Mouse (Mus musculus) heart, adult 8-10 months (tissue): ENCODE results near the gene Dctpp1. TPM values are rescaled to one million over a fixed set of nuclear protein-coding genes. Genes with fewer than 3 reads are reported as not detected.
"Not testable (repeated sequence)": the region's sequence is repeated elsewhere in the genome, so short reads cannot be mapped to it uniquely, and the experiment has no call there.

Source experiments
- DNase-seq: peaks from one replicate; pipeline ENCODE4 v3.0.0; 2022; ENCODE audit warnings: low spot score
- total RNA-seq, 4 experiments: library from RNA; stranded (reverse); gene quantifications; 2 replicates each; pipeline ENCODE4 v1.2.4; 2022

Gene Dctpp1
- total RNA-seq, 4 experiments from 2014 or later = 40.5 to 45.6 (median 40.9) TPM

DNA sequence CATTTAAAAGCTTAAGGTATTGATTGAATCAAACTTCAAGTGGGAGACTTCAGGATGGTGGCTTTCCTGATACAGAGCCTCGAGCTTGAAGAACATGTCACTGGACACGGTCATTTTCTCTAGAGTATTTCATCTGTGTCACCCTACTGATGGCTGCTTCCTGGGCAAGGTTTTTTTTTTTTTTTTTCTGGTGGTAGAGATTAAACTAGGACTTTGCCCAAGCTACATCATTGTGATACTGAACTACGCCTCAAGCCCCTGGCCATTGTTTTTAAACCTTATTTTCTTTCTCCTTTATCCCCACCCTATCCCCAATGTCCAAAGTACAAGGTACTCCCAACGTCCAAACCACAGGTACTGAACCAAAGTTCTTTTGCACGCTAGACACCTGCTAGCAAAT, 10.2 kb upstream of the Dctpp1 start:
- DNase-seq = no peak

DNA sequence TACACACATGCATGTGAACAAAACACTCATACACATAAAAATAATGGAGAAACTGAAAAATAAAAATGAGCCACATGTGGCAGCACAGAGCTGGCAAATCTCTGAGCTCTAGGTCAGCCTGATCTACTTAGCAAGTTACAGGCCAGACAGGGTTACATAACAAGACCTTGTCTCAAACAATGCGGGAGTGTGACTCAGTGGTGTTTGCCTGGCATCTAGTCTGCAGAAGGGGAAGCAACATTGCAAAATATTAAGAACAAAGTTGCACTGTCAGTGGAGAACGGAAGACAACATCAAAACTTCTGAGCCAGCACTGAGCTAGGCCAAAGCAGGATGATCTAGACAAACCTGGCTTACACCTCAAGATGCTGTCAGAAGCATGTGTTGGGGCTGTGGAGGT, 9.7 kb upstream of the Dctpp1 start:
- no peak for DNase-seq

DNA sequence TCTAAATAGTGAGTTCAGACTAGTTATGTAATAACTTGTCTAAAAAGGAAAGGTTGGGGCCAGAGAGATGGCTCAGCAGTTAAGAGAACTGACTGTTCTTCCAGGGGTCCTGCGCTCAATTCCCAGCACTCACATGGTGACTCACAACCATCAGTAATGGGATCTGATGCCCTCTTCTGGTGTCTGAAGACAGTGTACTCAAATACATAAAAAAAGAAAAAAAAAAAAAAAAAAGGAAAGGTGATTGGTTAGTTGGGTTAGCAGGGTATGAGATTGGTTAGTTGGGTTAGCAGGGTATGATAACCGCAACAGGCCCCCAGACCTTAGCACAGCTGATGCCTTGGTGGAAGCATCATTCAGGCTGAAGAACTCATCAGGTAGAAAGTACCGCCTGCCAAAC, 3.0 kb upstream of the Dctpp1 start:
- no peak for DNase-seq

DNA sequence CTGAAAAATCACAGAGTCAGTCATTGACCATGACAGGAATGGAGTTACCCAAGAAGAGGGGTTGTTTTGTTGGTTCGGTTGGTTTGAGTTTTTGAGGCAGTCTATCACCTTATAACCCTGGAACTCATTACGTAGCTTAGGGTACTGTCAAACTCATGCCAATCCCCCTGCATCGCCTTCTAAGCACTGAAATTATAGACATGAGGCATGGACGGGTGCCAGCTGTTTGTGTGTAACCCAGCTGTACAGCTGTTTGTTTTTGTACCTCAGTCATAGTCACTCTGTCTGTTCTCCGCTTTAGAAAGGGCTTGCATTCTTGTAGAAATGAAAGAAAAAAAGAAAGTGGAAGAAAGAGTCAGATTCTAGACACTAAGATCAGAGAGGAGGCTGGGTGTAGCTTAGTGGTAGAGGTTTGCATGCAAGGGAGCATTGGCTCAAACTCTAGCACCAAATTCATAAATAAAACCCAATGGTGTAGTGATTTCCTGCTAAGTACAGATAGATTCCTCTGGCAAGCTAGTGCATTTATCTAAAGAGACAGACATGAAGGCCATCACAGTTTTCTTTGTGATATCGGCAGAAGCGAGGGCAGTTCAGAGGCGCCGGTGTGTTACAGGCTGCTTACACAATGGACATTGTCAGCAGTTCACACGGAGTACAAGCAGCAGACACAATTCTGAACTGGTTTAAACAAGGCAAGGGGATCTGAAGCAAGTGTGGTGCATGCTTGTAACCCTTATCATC, 1.9 kb upstream of the Dctpp1 start:
- no peak for DNase-seq

DNA sequence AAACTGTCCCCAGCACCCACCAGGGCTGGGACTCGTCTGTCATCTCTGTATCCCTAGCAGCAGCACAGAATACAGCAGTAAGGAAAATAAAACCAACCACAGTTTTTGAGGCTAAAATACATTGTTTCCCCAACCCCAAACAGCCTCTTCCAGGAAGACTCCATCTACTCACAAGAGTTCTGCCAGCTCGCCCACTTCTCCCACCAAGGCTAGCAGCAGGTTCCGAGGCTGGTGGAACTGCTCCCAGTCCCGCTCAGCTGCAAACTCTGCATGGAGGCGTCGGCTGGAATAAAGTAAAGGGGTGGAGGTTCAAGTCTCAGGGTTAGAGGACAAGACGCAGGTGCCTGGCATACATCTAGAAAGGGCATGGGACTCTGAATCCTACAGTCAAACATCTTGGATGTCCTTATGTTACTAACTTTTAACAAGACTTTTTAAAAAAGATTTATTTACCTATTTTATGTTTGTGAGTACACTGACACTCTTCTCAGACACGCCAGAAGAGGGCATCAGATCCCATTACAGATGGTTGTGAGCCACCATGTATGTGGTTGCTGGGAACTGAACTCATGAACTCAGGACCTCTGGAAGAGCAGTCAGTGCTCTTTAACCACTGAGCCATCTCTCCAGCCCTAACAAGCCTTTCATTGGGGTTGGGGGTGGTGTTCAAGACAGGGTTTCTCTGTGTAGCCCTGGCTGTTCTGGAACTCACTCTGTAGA, 1.2 kb downstream of the Dctpp1 start:
- no peak for DNase-seq

DNA sequence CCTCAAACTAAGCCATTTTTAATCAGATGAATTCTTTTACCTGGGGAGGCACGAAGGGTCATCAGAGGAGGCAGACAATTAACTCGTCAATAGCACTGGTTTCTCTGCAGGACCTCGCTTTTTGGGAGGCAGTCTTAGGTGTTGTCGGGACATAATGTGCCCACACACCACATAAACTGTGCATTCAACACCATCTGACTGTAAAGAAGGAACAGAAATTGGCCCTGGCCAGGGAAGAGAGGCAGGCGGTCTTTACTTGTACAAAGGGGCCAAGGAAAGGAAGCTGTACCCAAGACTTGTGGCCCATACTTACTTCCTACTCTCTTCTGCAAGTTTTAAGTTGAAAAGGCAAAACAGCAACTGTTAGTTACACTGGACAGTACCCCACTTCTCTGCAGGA, 4.0 kb downstream of the Dctpp1 start:
- DNase-seq = no peak

DNA sequence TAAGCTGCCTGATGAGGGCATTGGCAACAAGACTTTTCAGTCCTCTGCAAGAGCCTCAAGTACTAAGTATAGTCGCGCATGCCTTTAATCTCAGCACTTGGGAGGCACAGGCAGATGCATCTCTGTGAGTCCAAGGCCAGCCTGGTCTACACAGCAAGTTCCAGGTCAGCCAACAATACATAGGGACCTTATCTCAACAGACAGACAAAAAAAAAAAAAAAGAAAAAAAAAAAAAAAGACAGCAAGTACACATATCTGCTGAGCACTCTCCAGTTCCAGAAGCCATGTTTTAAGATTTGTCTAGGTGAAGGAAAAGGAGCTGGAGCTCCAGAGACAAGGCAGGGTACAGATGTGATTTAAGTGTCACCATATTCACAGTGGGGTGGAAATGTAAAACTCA, 4.5 kb downstream of the Dctpp1 start:
- no peak for DNase-seq

DNA sequence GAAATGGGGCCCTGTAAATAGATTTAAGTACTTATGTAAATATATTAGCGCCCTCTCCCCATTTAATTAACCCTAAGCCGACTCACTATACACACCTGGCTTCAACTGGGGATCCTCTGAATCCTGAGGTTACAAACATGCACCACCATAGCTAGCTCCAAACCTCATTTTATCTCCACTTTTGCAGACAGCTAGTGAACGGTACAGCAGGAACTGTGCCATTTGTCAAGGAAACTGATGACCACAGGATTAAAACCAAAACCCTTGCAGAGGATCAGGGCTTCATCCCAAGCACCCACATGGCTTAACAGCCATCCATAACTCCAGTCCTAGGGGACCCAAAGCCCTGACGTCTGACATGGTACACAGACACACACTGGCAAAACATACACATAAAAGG, 5.5 kb downstream of the Dctpp1 start:
- no peak for DNase-seq

DNA sequence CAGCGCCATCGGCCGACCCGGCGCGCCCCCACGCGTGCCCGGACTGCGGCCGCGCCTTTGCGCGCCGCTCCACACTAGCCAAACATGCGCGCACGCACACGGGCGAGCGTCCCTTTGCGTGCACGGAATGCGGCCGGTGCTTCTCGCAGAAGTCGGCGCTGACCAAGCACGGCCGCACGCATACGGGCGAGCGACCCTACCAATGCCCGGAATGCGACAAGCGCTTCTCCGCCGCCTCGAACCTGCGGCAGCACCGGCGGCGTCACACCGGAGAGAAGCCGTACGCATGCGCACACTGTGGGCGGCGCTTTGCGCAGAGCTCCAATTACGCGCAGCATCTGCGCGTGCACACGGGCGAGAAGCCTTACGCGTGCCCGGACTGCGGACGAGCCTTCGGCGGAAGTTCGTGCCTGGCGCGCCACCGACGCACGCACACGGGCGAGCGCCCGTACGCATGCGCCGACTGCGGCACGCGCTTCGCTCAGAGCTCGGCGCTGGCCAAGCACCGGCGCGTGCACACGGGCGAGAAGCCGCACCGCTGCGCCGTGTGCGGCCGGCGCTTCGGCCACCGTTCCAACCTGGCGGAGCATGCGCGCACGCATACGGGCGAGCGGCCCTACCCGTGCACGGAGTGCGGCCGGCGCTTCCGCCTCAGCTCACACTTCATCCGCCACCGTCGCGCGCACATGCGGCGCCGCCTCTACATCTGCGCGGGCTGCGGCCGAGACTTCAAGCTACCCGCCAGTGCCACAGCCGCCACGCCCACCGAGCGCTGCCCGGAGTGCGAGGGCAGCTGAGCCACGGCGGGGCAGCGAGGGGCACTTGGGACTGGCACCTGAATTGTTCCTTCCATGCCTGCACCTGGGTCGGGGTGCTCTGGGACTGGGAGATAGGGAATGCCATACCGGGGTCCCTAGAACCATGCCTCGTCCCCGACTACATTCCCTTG, 6.4 kb downstream of the Dctpp1 start:
- peak; percentile 91 for DNase-seq

DNA sequence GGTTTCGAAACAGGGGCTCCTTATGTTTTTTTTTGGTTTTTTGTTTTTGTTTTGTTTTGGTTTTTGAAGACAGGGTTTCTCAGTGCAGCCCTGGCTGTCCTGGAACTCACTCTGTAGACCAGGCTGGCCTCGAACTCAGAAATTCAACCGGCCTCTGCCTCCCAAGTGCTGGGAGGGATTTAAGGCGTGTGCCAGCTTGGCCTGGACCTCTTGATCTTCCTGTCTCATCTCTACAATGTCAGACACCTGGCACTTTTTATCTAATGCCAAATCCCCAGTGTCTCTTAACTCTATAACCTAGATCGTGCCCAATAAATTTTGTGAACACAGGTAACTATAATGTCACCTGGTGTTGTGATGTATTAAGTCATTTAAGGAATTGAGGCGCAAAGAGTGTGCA, 7.2 kb downstream of the Dctpp1 start:
- no peak for DNase-seq

DNA sequence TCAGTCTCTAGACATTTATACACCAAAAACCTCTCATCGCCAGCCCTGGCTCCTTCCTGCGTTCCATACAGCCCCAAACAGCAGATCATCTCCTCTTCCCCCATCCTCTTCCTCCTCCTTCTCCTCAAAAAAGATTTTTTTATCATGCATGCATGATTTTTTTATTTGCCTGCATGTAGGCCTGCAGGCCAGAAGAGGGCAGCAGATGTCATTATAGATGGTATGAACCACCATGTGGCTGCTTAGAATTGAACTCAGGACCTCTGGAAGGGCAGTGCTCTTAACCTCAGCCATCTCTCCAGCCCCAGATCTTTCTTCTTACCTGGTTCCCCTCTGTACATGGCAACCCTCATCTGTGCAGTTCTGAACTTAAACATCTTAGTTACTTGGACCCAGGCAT, 8.1 kb downstream of the Dctpp1 start:
- no peak for DNase-seq

DNA sequence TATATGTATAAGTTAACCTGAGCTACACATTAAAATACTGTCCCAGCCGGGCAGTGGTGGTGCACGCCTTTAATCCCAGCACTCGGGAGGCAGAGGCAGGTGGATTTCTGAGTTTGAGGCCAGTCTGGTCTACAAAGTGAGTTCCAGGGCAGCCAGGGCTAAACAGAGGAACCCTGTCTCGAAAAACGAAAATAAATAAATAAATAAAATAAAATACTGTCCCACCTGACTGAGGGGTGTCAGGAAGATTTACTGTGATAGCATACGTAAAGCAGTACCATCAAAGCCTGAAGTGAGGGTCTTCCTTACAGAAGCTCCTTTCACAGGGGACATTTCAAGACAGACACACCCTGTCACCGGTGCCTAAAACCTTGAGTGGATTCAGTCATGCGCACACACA, 10.0 kb downstream of the Dctpp1 start:
- not testable (repeated sequence) for DNase-seq

DNA sequence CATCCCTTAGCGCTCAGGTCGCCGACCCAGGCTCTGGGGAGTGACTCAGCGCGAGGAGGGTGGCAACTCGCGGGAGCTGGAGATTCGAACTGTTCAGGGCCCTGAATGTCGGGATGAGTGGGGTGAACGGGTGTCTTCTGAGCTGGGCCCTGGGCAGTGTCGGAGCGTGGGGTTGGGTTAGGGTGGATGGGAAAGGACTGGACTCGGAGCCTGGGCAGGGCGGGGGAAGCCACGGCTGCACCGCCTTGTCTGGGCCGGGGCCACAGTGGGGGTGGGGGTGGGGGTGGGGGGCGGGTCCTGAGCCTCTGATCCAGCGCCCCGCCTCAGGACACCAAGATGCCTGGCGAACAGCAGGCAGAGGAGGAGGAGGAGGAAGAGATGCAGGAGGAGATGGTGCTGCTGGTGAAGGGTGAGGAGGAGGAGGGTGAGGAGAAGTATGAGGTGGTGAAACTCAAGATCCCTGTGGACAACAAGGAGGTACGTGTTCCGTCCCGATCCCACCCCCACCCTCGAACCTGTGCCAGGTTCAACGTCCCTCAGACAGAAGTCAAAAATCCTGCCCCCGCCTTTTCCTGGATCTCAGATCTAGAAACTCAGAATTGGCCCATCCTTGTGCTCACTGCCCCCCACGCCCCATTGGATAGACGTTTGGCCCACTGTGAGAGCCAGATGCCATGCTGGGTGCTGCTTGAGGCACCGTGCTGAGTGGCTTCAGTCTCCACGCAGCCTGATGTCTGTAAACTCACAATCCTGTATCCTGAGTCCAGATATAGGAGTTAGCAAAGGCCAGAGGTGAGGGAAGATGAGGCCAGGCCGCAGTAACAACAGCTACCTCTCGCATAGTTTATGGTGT, 15.6 kb downstream of the Dctpp1 start:
- DNase-seq = no peak

DNA sequence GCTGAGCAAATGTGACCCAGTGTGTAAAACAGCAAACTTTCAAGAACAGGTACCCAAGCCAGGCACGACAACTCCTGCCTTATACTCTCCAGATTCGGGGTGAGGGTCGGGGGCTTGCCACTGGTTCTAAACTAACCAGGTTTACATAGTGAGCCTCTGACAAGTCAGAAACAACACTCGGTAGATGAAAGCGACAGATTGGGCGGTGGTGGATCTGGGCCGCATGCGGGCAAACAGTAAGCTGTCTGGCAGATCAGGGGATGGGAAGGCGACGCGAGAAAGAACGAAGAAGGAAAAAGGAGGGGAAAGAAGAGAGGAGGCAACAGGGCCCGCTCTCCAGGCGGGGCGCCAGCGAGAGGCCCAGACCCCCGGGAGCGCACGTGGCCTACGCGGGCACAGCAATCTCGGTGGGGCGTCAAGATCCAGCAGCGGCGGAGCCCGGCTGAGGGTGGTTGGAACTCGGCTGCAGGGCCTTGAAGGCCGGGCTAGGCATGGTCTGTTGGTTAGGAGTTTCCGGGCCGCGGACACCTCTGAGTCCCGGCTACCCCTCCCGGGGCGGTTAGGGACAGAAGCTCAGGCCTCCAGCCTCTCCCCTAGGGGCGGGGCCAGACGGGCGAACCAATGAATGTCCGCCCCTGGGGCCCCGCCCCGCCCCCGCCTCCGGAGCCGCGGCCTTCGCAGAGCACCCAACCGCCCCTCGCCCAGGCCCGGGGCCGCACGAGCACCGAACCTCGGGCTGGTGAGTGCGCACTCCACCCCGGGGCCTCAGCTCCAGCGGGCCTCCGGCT, 16.4 kb downstream of the Dctpp1 start, which contains the start of gene Zfp771:
TSS of gene Zfp771 (plus strand) at position 405 of the 788 bp plus-strand sequence.
- DNase-seq = peak; percentile 90

DNA sequence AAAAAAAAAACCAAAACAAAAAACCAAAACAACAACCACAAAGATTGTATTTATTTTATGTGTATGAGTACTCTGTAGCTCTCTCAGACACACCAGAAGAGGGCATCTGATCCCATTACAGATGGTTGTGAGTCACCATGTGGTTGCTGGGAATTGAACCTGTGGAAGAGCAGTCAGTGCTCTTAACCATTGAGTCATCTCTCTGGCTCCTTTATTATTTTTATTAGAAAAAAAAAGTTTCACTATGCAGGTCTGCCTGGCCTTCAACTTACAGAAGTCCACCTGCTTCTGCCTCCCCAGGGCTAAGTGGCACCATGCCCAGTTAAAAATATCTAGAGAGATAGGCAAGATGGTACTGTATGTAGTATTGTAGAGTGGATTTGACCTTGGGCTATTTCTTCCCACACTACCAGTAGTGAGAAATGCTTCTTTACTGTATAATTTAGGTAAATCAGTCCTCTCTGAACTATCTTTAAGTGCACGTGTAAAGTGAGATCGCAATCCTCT, 17.1 kb downstream of the Dctpp1 start:
- DNase-seq = no peak

DNA sequence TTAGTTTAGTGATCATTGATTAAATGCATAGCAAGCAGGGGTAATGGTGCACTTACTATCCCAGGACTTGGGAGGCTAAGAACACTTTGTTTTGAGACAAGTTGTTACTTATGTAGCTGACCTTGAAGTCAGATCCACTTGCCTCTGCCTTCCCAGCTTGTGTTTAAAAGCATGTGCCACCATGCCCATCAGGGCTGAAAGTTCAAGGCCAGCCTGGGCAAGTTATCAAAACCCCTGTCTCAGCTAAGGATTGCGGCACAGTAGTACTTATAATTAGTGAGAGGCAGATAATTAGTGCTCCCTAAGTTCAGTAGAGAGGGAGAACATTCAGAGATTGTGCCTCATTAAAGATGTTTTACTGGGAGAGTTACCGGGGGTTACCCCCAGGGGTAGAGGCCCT, 25.7 kb downstream of the Dctpp1 start:
- DNase-seq = no peak

DNA sequence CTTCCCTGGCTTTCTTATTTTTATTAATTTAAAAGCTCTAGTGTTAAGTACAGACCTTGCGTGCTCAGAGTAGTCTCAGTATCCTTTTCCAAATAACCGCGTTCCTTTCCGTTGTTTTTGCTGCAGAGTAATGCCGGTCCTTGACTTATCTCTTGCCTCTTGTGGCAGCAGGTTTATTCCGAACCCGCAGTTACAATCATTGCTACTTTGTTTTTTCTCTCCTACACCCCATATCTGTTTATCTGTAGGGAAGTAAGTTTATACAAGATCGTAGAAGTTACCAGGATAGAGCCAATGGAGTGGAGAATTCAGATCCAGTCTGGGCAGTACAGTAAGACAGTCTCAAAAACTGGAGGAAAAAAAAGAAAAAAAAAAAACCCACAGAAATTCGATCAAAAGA, 26.7 kb downstream of the Dctpp1 start:
- no peak for DNase-seq

DNA sequence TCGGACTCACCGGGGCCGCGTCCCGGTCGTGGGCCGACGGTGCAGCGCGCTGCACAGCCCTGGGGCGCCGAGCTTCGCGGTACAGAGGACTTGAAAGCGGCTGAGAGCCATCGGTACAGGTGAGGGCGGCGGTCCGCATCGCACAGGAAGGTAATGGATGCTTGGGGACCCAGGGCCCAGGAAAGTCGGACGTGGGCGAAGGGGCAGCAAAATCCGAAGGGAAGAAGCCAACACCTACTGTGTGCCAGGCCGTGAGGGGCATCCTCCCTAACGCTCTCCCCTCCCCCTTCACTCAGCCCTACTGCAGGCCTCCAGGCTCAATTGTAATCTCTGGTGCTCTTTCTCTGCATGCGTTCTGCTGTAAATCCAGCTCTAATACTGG, 27.1 kb downstream of the Dctpp1 start:
- no peak for DNase-seq

DNA sequence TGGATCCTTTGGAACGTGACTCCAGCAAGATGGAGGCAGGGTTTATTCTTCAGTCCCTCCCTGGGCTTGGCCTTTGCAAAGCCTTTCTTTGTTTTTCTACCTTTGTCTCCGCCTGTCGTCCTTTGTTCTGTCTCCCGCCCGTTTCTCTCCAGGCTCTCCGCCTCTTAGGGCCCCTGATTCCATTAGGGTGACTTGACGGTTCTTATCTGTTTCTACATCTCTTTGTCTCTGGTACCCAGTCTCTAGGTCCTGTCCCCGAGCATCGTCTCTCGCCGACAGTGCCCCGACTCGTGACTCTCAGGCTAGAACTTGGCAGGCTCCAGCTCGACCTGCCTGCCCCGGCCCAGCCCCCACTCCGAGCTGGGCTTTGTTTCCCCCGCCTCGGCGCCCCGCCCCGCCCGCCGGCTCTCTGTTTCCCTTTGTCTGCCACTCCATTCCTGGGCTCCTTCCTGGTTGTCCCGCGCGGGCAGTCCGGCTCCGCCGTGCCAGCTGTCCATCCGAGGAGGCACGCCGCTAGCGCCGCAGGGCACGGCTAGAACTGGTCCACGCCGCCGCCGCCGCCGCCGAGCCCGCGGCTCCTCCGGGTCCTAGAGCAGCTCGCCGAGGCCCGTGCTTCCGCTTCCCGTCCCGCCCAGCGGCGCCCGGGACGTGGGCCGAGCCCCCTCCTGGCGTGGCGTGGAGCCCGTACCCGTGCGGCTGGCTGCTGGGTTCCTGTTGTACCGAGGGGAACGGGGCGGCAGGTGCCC, 27.7 kb downstream of the Dctpp1 start, which contains the start of the genes Zfp553 and Sept1:
TSS of gene Zfp553 (plus strand) at position 440 of the 746 bp plus-strand sequence.
TSS of gene Sept1 (minus strand) at position 509 of the 746 bp plus-strand sequence.
- DNase-seq = peak; percentile 74
